Mouse (Mus musculus) MEL-GATA-1-ER (cell line): Measurements from ENCODE around the gene Pfkfb1.

ENCODE experiments used
- DNase-seq: peaks from one replicate; pipeline ENCODE4 v3.0.0-alpha.2; 2012; ENCODE audit warnings: low read depth; ENCODE audit errors: extremely low read depth

Gene Pfkfb1

DNA sequence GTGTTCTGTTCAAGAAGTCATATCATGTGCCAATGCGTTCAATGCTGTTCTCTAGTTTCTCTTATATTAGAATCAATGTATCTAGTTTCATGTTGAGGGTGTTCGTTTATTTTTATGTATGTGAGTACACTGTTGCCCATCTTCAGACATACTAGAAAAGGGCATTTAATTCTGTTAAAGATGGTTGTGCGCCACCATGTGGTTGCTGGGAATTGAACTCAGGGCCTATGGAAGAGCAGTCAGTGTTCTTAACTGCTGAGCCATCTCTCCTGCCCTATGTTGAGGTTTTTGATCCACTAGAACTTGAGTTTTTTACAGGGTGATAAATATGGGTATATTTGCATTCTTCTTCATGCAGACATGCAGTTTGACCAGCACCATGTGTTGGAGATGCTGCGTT, 74.8 kb downstream of the Pfkfb1 start:
- DNase-seq: peak; percentile 4

GRCm38 (mm10) chrX:150677505-150677904, 89.5 kb downstream of the Pfkfb1 start:
- DNase-seq: no peak
